Mouse (Mus musculus) testis, adult 2 months (tissue): ENCODE data around the gene Cd46.

ENCODE experiments used
- CTCF ChIP-seq: fragments of 200-500 bp; IDR thresholded peaks from 2 replicates; pipeline ENCODE4 v1.5.1; 2012; ENCODE audit warnings: low read depth, mild to moderate bottlenecking, inconsistent platforms, low read length, moderate library complexity; ENCODE audit not compliant: control insufficient read depth, insufficient read depth, insufficient replicate concordance
- POLR2A ChIP-seq: fragments of 200-500 bp; IDR thresholded peaks from 2 replicates; pipeline ENCODE4 v1.6.1; 2012; ENCODE audit warnings: low read depth, mild to moderate bottlenecking, inconsistent platforms, low read length, moderate library complexity; ENCODE audit not compliant: control insufficient read depth

DNA sequence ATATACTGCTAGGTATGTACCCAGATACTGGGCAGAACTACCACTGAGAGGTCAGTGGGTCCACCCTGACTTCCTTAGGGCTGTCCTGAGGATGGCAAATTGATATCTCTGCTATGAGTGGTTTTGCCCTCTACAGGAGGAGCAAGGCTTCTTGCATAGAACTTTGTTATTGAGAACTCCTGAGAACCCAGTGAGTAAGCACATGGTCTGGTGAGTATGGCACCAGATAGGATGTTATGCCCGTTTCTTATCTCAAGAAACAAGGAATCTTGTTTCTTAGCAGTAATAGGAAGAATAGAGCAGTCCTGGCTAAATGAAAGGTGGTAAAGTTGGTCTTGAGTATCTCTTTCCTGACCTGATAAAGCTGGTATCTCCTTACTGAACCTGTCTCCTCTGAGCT is 59.3 kb downstream of the Cd46 start:
- TF ChIP-seq POLR2A (no peak), CTCF (no peak)
